Mouse (Mus musculus) hindbrain, embryonic 12.5 days (tissue): ENCODE results near the gene Pramel7. TPM values are rescaled to one million over a fixed set of nuclear protein-coding genes. Genes with fewer than 3 reads are reported as not detected.

Experiments used
- ATAC-seq: fragments of 200-750 bp; cut with Nextera tagmentation; 2 replicates; pipeline ENCODE4 v1.8.0; 2017; ENCODE audit warnings: moderate TSS enrichment; ENCODE audit not compliant: low FRiP score
- H3K27ac ChIP-seq: fragments of 300-500 bp; sonication (generic); 2 replicates; pipeline ENCODE4 v1.5.1; 2016; ENCODE audit warnings: mild to moderate bottlenecking
- H3K27me3 ChIP-seq: fragments of 300-500 bp; sonication (generic); 2 replicates; pipeline ENCODE4 v1.6.1; 2016; ENCODE audit warnings: mild to moderate bottlenecking
- H3K36me3 ChIP-seq: fragments of 300-500 bp; sonication (generic); 2 replicates; pipeline ENCODE4 v1.6.1; 2016; ENCODE audit warnings: mild to moderate bottlenecking
- H3K4me1 ChIP-seq: fragments of 300-500 bp; sonication (generic); 2 replicates; pipeline ENCODE4 v1.6.1; 2016
- H3K4me2 ChIP-seq: fragments of 300-500 bp; sonication (generic); replicated peaks from 2 replicates; pipeline ENCODE4 v1.6.1; 2016; ENCODE audit warnings: mild to moderate bottlenecking
- H3K4me3 ChIP-seq: fragments of 300-500 bp; sonication (generic); 2 replicates; pipeline ENCODE4 v1.5.1; 2016; ENCODE audit warnings: mild to moderate bottlenecking
- H3K9ac ChIP-seq: fragments of 300-500 bp; sonication (generic); 2 replicates; pipeline ENCODE4 v1.6.1; 2016; ENCODE audit warnings: mild to moderate bottlenecking, moderate library complexity
- H3K9me3 ChIP-seq: fragments of 300-500 bp; sonication (generic); replicated peaks from 2 replicates; pipeline ENCODE4 v1.6.1; 2016; ENCODE audit warnings: mild to moderate bottlenecking
- WGBS: fragments of 180-500 bp; shearing (Covaris S2); methylation state at CpG from one replicate; pipeline ENCODE4 v1.1.7; 2016; 5-methylcytosine and 5-hydroxymethylcytosine counted together
- polyA plus RNA-seq: library from polyadenylated mRNA; unstranded; fragments of >200 nt; fragmentation: Nextera tagmentation; extraction: Ambion mirVana; gene quantifications from 2 replicates; pipeline ENCODE4 v1.2.1, GENCODE M21; 2016

Gene Pramel7
- polyA plus RNA-seq, 1 experiment from 2014 or later, result not detected

- Histone ChIP-seq H3K27me3 (no peaks in the 10 kb centered on the region), H3K4me2 (no peak overlapping the region), H3K4me1 (no peaks in the 10 kb centered on the region), H3K36me3 (no peaks in the 10 kb centered on the region), H3K4me3 (no peak overlapping the region), H3K9ac (no peak overlapping the region), H3K27ac (no peak overlapping the region), H3K9me3 (no peaks in the 10 kb centered on the region)
- WGBS, result 89% methylated on average over 4 of the region's 4 CpGs
- ATAC-seq, result no peak
These were observed 35.1 kb downstream of the Pramel7 start for GRCm38 (mm10) chr2:87461769-87462168.

- H3K4me2 ChIP-seq, result no peak within 1 kb of the TSS
- H3K36me3 ChIP-seq, result no peaks in the 10 kb centered on the region
- no peak within 1 kb of the TSS for H3K4me3 ChIP-seq
- no peak for ATAC-seq
- no peaks in the 10 kb centered on the region for H3K4me1 ChIP-seq
- H3K27me3 ChIP-seq, result no peaks in the 10 kb centered on the region
- H3K9ac ChIP-seq, result no peak within 1 kb of the TSS
- H3K9me3 ChIP-seq, result no peaks in the 10 kb centered on the region
- no peak within 1 kb of the TSS for H3K27ac ChIP-seq
These were observed 43.2 kb downstream of the Pramel7 start, which contains the start of gene Olfr1126 for GRCm38 (mm10) chr2:87453662-87454061. Gene Olfr1126 (plus strand): TSS chr2:87453962.

Other genes starting within 250 kb of the Pramel7 start
- gene Olfr1115, start 249.1 kb downstream of the Pramel7 start, polyA plus RNA-seq, result not detected in 2 replicates
- not detected in 2 replicates for gene Olfr1116, start 229.6 kb downstream of the Pramel7 start, polyA plus RNA-seq
- not detected in 2 replicates for gene Olfr1118, start 189.5 kb downstream of the Pramel7 start, polyA plus RNA-seq
- not detected in 2 replicates for gene Olfr1120, start 142.3 kb downstream of the Pramel7 start, polyA plus RNA-seq
- gene Olfr1121, start 127.2 kb downstream of the Pramel7 start, polyA plus RNA-seq, result not detected in 2 replicates
- gene Olfr1122, start 111.2 kb downstream of the Pramel7 start, polyA plus RNA-seq, result not detected in 2 replicates
- not detected in 2 replicates for gene Olfr1123, start 80.5 kb downstream of the Pramel7 start, polyA plus RNA-seq
- 0.12 TPM in 1 of 2 replicates, not detected in the other for gene Olfr1124, start 66.8 kb downstream of the Pramel7 start, polyA plus RNA-seq
- gene Olfr1126, start 43.1 kb downstream of the Pramel7 start, polyA plus RNA-seq, result not detected in 2 replicates
- gene Pramel6, start 9.5 kb upstream of the Pramel7 start, polyA plus RNA-seq, result not detected in 2 replicates
- gene Olfr153, start 34.7 kb upstream of the Pramel7 start, polyA plus RNA-seq, result not detected in 2 replicates
- gene Olfr1128, start 48.4 kb upstream of the Pramel7 start, polyA plus RNA-seq, result not detected in 2 replicates
- not detected in 2 replicates for gene Olfr1129, start 76.8 kb upstream of the Pramel7 start, polyA plus RNA-seq
- not detected in 2 replicates for gene Olfr1130, start 109.1 kb upstream of the Pramel7 start, polyA plus RNA-seq
- gene Olfr1131, start 130.0 kb upstream of the Pramel7 start, polyA plus RNA-seq, result not detected in 2 replicates
- not detected in 2 replicates for gene Olfr1132, start 140.4 kb upstream of the Pramel7 start, polyA plus RNA-seq
- gene Olfr1133, start 150.3 kb upstream of the Pramel7 start, polyA plus RNA-seq, result not detected in 2 replicates
- gene Olfr1134, start 161.4 kb upstream of the Pramel7 start, polyA plus RNA-seq, result not detected in 2 replicates
- gene Olfr1135, start 176.6 kb upstream of the Pramel7 start, polyA plus RNA-seq, result not detected in 2 replicates
- not detected in 2 replicates for gene Olfr1136, start 196.9 kb upstream of the Pramel7 start, polyA plus RNA-seq
- gene Olfr1137, start 216.1 kb upstream of the Pramel7 start, polyA plus RNA-seq, result not detected in 2 replicates
- gene Olfr1138, start 242.9 kb upstream of the Pramel7 start, polyA plus RNA-seq, result not detected in 2 replicates
- not detected in 2 replicates for gene Olfr1140, start 246.7 kb upstream of the Pramel7 start, polyA plus RNA-seq